Mouse (Mus musculus) c-Kit-positive CD71-positive TER-119-negative erythroid progenitor cells, embryonic 14.5 days (primary cell): ENCODE data around the gene Prune1.

Experiments
- DNase-seq: peaks from one replicate; pipeline ENCODE4 v3.0.0-alpha.2; 2013; ENCODE audit warnings: low read depth

The Prune1 gene

DNA sequence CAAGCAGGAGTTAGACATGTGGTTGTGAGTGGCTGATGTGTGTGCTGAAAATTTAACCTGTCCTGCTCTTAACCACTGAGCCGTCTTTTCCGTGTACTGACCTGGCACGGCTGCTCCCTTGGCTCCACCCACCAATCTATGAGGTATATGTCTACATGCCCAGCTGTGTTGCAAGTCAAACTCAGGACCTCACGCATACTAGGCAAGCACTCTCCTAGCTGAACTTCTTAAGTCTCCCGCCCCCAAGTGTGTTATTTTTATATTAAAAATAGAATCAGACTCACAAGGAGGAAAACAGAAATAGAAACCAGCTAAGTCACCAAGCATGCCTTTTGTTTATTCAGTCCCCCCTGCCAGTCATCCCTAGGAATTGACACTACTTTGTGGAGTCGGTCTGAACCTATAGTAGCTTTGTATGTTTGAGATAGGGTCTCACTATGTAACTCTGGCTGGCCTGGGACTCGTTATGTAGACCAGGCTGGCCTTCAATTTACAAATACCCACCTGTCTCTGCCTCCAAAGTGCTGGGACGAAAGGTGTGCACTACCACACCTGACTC lies 44.3 kb downstream of the Prune1 start:
- no peak for DNase-seq

DNA sequence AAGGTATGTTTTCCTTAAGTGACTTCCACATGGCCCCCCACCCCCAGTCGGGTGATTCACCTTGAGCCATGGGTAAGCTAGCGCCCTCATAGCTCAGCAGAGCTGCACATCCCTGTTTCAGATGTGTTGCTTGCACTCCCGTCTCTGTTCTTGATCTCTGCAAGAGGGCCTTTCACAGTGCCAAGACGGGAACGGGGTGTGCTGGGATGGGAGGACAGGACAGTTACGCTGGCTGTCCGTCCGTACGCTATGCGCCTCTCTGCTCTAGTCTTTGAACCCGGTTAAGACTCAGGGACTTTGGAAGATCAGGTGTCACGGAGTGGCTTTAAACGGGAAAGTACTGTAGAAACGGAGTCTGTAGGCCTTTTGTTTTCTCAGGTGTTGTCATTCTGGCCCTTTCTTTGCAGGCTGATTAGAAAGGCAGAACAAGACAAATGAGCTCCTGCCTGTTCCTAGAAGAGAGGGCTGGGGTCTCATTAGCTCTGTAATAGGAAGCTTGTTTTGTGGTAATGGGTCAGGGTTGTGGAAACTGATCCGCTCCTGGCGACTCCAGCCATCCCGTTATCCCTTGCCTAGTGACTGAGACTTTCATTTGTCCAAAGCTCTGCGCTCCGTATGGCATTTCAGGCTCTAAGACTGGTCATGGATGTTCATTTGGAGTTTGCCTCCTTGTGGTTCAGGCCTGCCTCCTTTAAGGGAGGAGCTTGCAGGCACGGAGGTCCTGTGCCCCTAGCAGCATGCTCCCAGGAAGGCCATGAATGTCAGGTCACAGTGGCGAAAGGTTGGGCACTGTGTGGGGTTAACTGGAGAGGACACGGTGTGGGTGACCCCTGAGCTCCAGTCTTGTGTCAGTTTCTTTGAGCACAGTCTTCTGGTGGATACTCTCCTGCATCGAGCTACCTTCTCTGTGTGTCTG lies 46.2 kb downstream of the Prune1 start:
- DNase-seq: no peak

DNA sequence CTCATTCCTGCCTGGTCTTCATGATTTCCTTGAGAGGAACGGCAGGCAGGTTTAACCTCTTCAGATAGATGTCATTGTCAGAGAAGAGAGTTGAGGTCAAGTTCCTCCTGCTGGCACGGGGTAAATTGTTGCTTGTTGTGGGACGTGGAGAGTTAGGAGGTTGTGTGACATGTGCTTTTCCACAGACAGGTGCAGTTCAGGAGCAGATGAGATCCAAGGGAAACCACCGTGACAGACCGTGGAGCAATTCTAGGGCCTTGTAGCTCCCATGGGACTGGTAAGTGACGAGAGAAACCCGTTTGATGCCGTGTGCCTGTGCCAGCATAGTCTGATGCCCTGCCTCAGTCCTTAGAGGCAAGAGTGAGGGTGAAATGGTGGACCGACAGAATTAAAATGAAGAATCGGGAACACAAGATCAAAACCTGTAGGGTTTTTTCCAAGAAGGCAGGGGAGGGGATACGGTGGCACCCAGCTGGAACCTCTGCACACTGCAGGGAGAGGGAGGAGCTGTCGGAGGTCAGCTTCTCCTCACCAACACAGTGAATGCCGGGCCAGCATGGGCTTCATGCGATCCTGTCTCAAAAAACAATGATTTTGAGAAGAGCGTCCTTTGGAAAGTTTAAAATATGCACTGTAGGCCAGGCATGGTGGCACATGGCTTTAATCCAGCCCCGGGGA lies 48.4 kb downstream of the Prune1 start:
- no peak for DNase-seq

DNA sequence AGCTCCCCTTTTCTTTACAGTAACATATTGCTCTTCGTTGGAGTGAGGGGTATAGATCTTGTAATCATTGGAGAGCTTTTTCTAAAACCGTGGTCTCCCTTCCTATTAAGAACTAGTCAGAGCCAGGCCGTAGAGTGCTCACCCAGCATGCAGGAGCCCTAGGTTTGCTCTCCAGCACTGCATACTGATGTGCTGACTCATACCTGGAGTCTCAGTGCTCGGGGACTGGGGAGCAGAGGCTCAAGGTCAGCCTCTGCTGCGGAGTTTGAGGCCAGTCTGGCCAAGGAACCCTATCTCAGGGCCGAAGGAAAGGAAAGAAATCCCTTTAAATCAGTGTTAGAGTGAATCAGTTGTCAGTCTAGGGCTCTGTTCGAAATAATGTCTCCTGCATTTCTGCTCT lies 49.1 kb downstream of the Prune1 start:
- DNase-seq: no peak

DNA sequence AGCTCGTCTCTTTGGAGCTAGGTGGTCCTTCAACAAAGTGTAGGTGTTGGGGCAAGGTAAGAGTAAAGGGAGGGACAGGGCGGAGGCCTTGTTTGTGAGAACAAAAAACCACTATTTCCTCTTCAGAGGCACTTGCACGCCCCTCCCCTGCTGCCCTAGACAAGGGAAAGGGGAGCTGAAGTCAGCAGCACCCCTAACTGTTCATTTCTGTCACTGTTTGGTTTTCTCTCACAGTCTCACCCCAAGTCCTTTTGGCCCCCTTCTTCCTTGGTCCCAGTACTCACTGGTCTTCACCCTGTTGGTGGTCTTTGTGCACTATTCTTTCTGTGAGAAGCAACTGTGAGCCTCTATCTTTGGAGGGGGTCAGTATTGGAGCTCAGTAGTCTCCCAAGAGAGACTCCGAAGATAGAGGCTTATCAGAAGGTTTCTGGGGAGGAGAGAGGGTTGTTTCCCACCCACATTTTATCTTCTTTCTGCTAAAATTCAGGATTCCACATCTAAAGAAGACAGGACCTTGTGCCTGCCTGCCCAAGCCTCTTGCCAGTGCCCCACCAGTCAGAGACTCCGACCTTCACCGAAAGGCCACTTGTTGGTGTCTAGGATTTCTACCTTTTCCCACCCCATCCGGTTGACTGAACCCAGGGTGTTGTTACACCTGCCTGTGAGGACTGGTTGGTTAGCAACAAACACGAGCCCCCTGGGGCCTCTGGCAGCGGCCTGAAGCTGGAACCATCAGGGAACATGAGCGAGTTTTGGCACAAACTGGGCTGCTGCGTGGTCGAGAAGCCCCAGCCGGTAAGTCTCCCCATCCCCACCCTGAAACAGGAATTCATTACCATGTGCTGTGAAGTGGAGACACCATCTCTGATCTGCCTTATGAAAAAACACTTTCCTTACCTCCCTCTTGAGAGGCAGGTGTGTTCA lies 50.3 kb downstream of the Prune1 start, which contains the start of gene Mllt11:
Gene Mllt11, minus strand, starts transcription at position 874 of the 924 bp plus-strand sequence.
- no peak for DNase-seq

DNA sequence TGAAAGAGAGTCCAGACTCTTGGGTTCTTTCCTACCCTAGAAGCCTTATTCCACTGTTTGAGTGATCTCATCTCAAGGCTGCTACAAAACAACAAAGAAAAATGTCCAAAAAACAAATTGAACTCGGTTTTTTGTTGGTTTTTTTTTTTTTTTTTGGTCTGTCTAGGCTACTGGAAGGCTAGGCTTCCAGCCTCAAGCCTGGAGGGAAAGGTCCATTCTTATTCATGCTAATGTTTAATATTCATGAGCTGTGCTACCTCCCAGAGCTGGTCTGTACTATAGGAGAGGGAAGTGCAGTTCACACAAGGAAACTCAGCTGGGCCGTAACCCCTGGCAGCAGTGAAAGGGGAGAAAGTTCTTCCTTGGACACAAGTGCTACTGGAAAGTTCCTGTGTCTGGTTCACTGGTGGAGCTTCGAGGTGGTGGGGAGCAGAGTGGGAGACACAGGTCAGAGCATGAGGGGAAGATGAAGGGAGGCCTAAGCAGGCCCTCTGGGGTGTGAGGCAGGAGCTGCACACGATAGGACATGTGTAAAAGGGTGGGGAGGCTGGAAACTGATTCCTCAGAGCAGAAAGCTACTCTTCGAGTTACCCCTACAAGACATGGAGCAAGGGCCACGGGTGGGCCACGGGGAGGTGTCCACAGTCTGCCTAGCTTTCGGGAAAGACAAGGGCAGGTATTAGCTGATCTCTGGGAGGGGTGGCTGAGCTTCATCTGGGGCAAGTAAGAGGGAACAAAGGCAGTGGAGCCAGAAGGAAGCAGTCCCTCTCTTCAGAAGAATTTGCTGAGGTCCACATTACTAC lies 51.2 kb downstream of the Prune1 start:
- DNase-seq: no peak

DNA sequence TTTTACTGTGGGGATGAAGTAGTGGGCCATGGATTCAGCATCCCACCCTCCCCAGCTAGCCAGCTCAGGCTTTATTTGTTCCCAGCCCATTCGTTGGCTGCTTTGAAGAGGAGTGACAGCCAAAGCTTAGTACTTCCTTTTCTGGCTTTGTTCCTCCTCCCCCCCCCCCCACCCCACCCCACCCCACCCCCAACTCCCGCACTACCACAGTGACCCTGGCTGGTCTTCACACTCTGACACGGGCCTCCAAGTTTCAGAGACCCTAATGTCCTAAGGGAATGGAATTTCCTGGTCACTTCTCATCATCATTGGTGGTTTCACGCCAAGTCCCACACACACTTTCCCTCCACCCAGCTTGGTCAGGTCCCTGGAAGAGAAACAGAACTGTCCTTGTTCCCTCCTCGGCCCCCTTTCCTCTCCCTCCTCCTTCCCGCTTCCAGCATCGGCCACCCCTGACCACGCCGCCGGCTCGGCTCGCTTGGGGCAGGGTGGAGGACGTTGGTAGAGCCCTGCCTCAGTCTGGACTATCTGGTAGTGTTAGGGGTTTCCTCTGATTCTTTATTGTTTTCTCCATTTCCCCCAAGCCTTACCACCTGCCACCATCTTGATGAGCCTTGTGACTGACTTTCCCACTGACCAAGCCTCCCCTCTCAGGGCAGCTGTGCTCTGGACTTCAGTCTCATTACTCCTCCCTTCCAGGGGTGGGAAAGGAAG lies 51.9 kb downstream of the Prune1 start:
- no peak for DNase-seq

DNA sequence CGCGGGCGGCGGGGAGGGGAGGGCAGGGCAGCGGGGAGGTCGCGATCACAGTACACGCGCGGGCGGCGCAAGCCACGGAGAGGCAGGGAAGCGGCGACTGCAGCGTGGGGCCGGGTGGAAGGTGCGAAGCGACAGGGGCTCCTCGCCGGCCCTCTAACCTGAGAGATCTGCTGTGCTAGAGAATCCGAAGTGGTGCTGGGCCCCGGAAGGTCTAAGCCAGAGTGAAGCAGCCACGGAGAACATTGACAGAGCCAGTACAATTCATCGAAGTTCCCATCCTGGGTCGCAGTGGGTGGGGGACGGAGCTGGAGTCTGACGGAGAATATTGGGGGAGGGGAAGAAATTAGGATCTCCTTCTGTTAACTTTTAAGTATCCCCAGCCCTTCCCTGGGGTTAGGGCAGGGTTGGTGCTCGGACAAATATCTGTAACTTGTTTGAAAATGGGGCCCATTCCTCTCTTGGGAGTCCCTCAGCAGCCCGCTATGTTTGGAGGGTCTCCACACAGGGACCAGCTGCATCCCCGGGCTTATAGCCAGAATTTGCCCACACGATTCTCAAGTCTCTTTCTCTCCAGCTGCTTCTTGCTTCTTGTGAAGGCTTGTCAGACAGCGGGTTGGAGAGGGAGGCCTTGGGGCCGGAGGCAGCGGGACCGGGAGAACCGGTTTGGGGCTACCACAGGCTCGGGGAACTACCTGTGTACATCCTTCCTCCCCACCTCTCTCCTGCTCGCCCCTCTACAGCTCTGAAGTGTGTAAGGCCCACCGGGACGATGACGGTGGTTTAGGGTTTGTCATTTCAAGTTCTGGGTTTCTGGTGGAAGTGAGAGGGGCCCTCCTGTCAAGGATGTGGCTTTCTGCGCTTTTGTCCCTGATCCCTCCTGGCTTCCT lies 52.7 kb downstream of the Prune1 start:
- no peak for DNase-seq

DNA sequence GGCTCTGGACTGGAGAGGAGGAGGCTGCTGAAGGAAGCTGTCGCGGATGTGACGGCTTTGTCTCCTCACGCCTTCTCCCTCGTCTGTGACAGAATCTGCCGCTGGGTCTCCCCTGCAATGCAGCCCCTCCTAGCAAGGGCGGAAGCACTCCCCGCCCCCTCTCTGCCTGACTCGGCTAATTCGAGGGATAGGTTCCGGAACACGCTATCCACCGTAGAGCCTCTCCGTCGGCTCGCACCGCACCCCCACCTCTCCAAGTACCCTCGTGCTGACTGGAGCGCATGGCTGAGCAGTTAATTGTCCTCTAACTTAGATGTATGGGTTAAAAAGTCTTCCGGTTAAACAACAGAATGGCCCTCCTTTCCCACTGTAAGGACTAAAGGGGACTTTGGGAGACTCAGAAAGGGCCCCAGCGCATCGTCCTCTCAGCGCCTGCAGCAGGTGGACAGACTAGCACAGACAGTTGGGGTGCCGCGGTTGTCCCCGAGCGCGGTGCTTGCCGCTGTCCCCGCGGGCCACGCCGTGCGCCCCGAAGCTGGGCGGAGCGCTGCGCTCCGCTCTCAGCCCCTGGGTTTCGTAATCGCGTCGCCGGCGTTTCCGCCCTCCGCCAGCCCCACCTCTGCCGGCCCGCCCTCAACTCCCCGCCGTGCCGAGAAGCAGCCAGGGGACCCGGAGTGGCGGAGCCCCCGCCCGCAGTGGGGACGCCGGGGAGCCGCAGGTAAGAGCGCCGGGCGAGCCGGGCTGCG lies 53.6 kb downstream of the Prune1 start, which contains the start of gene Cdc42se1:
Gene Cdc42se1, plus strand, starts transcription at position 585 of the 746 bp plus-strand sequence.
- DNase-seq: peak; percentile 75

DNA sequence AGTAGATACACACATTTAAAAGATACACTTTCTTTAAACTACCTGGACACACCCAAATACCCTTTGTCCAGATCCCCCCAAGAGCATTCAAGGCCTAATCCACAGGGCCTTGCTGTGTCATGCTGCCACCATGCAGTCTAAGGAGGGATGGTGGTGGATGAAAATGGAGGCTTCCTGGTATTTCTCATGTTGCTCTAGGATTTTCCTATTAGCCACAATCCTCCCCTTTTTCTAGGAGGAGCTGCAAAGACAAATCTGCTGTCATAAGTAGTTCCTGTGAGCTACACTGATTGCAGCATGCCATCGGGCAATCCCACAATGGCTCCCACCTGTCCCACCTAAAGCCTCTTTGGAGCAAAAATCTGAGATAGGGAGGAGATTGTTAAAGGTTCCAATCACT lies 54.7 kb downstream of the Prune1 start:
- DNase-seq: no peak

DNA sequence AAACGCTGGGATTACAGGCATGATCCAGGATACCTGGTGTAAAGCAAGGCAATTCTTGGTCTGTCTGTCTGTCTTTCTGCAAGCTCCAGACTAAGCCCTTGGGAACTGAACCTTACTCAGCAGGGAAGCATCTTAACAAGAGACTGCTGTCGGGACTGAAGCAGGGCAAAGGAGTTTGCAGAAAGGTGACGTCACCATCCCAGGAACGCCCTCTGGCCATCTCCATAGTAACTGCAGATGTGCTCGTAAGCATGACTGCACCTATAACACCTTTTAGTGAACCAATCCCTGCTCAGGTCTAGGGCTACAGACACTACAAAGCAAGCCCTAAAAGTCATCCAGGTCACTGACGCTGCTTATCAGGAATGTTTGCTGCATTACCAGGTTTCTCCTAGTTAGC lies 57.6 kb downstream of the Prune1 start:
- no peak for DNase-seq

DNA sequence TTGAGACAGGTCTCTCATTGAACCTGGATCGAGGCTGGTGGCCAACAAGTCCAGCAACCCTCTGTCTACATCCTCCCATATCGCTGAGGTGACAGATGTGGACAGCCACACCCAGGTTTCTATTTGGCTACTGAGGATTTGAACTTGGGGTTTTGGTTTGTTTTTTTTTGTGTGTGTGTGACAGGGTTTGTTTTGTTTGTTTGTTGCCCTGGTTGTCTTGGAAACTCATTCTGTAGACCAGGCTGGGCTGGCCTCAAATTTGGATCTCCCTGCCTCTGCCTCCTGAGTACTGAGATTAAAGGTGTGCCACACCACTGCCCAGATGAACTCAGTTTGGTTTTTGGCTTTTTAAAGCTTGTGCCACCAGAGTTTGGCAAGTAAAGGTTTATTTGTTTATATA lies 58.8 kb downstream of the Prune1 start:
- DNase-seq: no peak

DNA sequence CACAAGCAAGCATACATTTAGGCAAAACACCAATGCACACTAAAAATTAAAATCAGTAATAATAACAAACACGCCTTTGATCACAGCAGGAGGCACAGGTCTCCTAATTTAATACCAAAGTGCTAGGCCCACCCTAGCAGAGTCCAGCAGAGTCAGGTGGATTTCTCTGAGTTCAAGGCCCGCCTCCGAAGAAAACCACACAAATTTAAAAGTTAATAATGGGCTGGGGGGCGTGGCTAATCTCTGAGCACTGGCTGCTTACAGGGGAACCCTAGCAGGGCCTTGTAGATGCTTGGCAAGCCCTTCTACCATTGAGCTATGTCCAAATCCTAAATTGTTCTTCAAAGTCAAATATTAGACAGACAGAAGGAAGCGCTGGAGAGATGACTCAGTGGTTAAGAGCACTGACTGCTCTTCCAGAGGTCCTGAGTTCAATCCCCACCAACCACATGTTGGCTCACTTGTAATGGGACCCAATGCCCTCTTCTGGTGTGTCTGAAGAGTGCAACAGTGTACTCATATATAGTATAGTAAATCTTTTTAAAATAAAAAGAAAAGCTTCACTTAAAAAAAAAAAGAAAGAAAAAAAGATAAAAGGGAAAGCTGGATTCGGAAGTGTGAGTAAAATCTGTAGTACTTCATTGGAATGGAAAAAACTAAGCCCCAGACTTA lies 63.3 kb downstream of the Prune1 start:
- peak; percentile 59 for DNase-seq

DNA sequence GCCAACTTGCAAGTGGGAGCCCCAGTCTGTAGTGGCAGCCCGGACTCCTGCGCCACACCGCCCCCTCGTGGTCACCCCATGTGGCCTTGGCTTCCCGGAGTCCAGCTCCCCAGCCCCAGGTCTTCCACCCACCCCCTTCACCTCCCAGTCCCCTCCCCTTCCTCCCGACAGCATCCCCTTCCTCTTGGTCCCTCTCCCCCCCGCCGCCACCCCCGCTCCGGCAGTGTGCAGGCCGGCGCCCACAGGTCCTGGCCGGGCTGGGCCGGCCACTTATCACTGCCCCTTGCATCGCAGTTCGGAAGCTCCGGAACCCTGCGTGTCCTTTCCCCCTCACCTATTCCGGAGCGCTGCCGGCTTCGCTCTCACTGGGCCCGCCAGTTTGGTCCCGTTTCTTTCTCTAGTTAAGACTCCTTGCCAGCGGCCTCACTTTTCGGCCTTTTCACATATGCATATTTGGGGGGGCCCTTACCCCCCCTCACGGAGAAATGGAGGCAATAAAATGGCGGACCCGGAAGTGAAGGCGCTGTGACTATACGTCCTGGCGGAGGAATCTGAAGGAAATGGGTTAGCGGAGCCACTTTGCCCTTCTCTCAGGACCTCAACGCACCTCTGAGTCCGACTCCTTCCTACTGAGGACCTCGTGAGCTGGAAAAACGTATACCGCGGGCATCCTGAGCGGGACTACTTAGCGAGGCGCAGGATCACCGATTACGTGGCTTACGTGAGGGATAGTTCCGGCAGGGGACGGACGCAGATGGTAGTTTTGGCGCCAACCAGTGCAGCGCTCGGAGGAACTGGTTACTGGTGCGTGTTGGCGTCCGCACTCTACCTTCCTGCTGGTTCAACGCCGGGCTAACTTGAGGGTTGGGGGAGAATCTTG lies 64.4 kb downstream of the Prune1 start, which contains the start of gene Gabpb2:
Gene Gabpb2, minus strand, starts transcription at position 662 of the 880 bp plus-strand sequence.
- DNase-seq: peak; percentile 85

DNA sequence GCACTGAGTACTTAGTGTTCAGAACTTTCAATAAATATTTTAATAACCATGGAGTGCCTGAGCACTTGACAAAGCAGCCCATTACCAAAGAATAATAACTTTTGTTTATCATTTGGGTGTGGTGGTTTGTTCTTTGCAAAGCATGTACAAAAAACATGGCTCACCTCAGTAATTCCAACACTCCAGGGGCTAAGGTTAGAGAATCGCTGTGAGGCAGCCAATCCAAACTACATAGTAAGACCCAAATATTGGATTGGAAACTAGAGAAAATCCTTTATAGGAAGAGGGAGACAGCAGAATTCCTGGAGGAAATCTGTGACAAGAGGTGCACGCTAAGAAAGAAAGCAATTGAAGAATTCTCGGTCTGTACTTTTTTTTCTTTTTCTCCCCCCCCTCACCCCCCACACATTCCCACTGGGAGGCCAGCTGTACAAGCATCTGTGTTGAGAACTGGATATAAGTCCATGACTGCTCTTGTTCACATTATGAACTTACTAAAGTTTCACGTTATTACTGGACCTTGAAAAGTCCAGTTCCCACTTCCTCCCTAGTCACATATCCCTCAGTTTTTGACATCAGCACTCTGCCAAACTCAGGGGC lies 65.1 kb downstream of the Prune1 start:
- no peak for DNase-seq

DNA sequence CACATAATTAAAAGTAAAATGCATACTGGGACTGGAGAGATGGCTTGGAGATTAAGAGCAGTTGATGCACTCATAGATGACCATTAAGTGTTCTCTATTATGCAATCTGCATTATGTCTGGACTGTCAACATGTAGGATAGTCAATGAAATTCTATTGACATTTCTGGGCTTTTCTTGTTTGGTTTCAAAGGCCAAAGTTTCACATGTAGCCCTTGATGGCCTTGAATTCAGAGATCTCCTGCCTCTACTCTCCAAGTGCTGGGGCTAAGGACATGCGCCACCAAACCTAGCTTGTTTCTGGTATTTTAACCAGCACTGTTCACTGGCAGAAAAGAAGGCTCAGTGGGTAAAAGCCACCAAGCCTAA lies 68.3 kb downstream of the Prune1 start:
- DNase-seq: no peak
